Mouse (Mus musculus) lung, postnatal 0 days (tissue): ENCODE data around the gene Rpl13a.

Experiments used
- CTCF ChIP-seq: IDR thresholded peaks from 2 replicates; pipeline ENCODE4 v1.5.1; 2016; ENCODE audit warnings: antibody characterized with exemption, mild to moderate bottlenecking
- EP300 ChIP-seq: IDR thresholded peaks from 2 replicates; pipeline ENCODE4 v1.6.1; 2016; ENCODE audit warnings: antibody characterized with exemption, mild to moderate bottlenecking, control low read depth

DNA sequence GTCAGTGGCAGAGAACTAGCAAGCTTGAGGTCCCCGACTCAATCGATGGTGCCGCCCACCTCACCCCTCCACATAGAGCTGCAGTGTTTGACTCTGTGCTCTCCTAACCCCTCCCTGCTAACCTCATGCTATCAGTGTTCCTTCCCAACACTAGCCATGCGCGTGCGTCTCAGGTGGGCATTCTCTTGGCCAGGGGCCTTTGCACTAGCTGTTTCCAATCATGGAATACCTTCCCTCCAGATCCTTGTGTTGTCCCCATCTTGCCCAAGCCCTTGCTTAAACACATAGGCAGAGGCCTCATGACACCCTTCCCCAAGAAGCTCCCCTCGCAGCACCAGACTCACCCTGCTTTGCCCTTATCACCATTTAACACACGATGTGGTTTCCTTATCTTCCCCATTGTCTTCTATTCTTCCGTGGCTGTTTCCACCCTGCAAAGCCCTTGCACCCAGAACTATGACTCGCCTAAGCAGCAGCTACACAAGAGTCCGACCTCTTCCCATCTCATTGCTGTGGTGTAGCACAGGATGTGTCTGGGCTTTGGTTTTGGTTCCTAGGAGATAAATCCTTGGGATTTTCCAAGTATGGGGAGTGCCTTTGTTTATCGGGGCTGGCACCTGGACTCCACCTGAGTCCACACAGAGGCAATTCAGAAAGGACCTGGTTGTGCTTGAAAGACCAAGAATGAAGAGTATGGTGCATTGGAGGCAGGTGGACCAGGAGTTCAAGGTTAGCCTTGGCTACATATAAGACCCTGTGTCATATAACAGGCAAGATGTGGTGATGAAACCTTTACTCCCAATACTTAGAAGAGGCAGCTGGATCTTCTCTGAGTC is 8.8 kb upstream of the Rpl13a start:
- no peak for TF ChIP-seq CTCF
- TF ChIP-seq EP300: no peak
